Mouse (Mus musculus): Measurements from ENCODE around the gene Sema4g. TPM values are rescaled to one million over a fixed set of nuclear protein-coding genes. Genes with fewer than 3 reads are reported as not detected.
A peak's percentile ranks its signal among the peaks of the same experiment; 100 is the strongest.

Sema4g gene
- polyA plus RNA-seq, 1 experiment from 2014 or later: 4.9 TPM

GRCm38 (mm10) chr19:45007021-45007420, 18.1 kb downstream of the Sema4g start:
- no peaks in the 10 kb centered on the region for H3K27me3 ChIP-seq (replicated peaks; ENCODE audit: control insufficient read depth, insufficient read depth, low read length)
- peaks cover 41% of the 10 kb centered on the region for H3K36me3 ChIP-seq (ENCODE audit: control insufficient read depth, insufficient read depth, low read length)
- H3K9ac ChIP-seq (ENCODE audit: low read depth, low read length): peak overlapping the region; percentile 82
- H3K27ac ChIP-seq (ENCODE audit: low read depth, low read length): peak overlapping the region; percentile 55; the same call in 1 of the 2 replicates
- H3K4me2 ChIP-seq: peak overlapping the region; percentile 87
- DNase-seq (ENCODE audit: low spot score) (no peak), ATAC-seq (replicated peaks; ENCODE audit: low FRiP score) (no peak)
- WGBS: 29% methylated on average over 17 of the region's 17 CpGs
- peak overlapping the region; percentile 96 for H3K4me3 ChIP-seq (ENCODE audit: low read depth, low read length)
- no peaks in the 10 kb centered on the region for H3K9me3 ChIP-seq (ENCODE audit: control insufficient read depth, low read length)
- peaks cover 20% of the 10 kb centered on the region for H3K4me1 ChIP-seq (replicated peaks; ENCODE audit: control insufficient read depth, insufficient read depth, low read length)

- H3K9me3 ChIP-seq (ENCODE audit: control insufficient read depth, low read length): no peaks in the 10 kb centered on the region
- H3K4me2 ChIP-seq: peak overlapping the region; percentile 87
- H3K27ac ChIP-seq (ENCODE audit: low read depth, low read length): 0 out of 2 replicates have a peak overlapping the region, but pooled peaks have one; percentile 55
- peaks cover 20% of the 10 kb centered on the region for H3K4me1 ChIP-seq (replicated peaks; ENCODE audit: control insufficient read depth, insufficient read depth, low read length)
- 84% methylated on average over 20 of the region's 20 CpGs for WGBS
- peak overlapping the region; percentile 82 for H3K9ac ChIP-seq (ENCODE audit: low read depth, low read length)
- H3K4me3 ChIP-seq (ENCODE audit: low read depth, low read length): peak overlapping the region; percentile 96
- DNase-seq (ENCODE audit: low spot score) (no peak), ATAC-seq (replicated peaks; ENCODE audit: low FRiP score) (no peak)
- H3K27me3 ChIP-seq (replicated peaks; ENCODE audit: control insufficient read depth, insufficient read depth, low read length): no peaks in the 10 kb centered on the region
- H3K36me3 ChIP-seq (ENCODE audit: control insufficient read depth, insufficient read depth, low read length): peaks cover 46% of the 10 kb centered on the region
Measured at GRCm38 (mm10) chr19:45007425-45008191, 18.7 kb downstream of the Sema4g start.

DNA sequence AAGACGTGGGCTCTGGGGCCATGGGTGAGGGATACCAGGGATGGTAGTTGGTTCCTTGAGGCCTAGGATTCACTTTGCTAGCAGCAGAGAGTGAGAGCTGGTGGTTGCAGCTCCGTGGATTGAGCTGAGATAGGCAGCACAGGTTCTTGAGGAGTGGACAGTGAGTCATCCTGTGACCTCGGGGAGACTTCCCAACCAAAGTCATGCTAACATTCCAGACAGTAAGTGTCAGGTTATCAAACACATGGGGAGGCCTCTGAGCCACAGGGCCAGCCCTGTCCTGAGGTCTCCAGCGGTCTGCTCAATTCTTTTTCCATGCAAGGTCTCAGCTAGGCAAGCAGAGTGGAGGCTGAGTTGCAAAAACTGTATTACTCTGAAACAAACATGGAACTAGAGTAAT, 21.7 kb downstream of the Sema4g start:
- no peak overlapping the region for H3K4me2 ChIP-seq
- no peak for DNase-seq (ENCODE audit: low spot score)
- peaks cover 30% of the 10 kb centered on the region for H3K4me1 ChIP-seq (replicated peaks; ENCODE audit: control insufficient read depth, insufficient read depth, low read length)

GRCm38 (mm10) chr19:45012219-45012618, 23.3 kb downstream of the Sema4g start:
- ATAC-seq (replicated peaks; ENCODE audit: low FRiP score): no peak
- no peak overlapping the region for H3K27ac ChIP-seq (ENCODE audit: low read depth, low read length)
- no peaks in the 10 kb centered on the region for H3K27me3 ChIP-seq (replicated peaks; ENCODE audit: control insufficient read depth, insufficient read depth, low read length)
- H3K9me3 ChIP-seq (ENCODE audit: control insufficient read depth, low read length): no peaks in the 10 kb centered on the region
- H3K4me1 ChIP-seq (replicated peaks; ENCODE audit: control insufficient read depth, insufficient read depth, low read length): peaks cover 42% of the 10 kb centered on the region
- no peak overlapping the region; the same call in 1 of the 2 replicates for H3K4me2 ChIP-seq
- DNase-seq (ENCODE audit: low spot score): no peak
- 86% methylated on average over 8 of the region's 8 CpGs for WGBS
- no peak overlapping the region for H3K4me3 ChIP-seq (ENCODE audit: low read depth, low read length)
- H3K36me3 ChIP-seq (ENCODE audit: control insufficient read depth, insufficient read depth, low read length): peaks cover 39% of the 10 kb centered on the region
- no peak overlapping the region for H3K9ac ChIP-seq (ENCODE audit: low read depth, low read length)

More for the DNA sequence above, 21.7 kb downstream of the Sema4g start:
- Histone ChIP-seq H3K9ac (ENCODE audit: low read depth, low read length) (no peak overlapping the region), H3K27me3 (replicated peaks; ENCODE audit: control insufficient read depth, insufficient read depth, low read length) (no peaks in the 10 kb centered on the region), H3K36me3 (ENCODE audit: control insufficient read depth, insufficient read depth, low read length) (peaks cover 39% of the 10 kb centered on the region), H3K9me3 (ENCODE audit: control insufficient read depth, low read length) (no peaks in the 10 kb centered on the region), H3K27ac (ENCODE audit: low read depth, low read length) (no peak overlapping the region), H3K4me3 (ENCODE audit: low read depth, low read length) (no peak overlapping the region)
- WGBS: 83% methylated on average over 4 of the region's 4 CpGs
- ATAC-seq (replicated peaks; ENCODE audit: low FRiP score): no peak

- peaks cover 38% of the 10 kb centered on the region for H3K4me1 ChIP-seq (replicated peaks; ENCODE audit: control insufficient read depth, insufficient read depth, low read length)
Measured at GRCm38 (mm10) chr19:45012636-45013035, 23.7 kb downstream of the Sema4g start.

DNA sequence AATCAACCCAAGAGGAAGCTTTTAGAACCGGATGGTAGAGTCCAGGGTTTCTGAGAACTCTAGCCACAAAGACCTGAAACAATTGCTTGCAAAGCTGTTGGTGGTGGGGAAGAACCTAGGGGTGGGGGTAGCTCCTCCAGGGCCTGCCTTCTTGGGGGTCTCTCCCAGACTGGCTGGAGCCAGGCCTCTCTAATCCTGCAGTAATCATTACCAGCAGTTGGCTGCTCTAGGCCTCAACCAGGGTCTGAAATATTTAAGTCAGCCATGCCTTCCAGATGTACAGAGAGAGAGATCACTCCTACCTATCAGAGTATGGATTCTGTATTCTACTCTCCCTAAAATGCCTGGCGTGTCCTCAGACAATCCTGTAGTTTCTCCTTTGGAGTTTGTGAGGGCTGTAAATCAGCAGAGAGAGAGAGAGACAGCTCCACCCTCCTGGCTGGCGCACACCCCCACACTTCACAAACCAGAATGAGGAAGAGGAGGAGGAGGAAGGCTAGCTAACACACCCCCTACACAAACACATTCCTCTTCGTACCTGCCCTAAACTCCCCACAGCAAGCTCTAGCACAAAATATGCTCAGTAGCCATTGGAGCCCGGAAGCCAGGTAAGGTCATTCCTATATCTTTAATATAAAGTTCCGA, 24.8 kb downstream of the Sema4g start:
- Histone ChIP-seq H3K4me1 (replicated peaks; ENCODE audit: control insufficient read depth, insufficient read depth, low read length) (peaks cover 37% of the 10 kb centered on the region), H3K36me3 (ENCODE audit: control insufficient read depth, insufficient read depth, low read length) (peaks cover 28% of the 10 kb centered on the region), H3K4me3 (ENCODE audit: low read depth, low read length) (no peak overlapping the region), H3K9me3 (ENCODE audit: control insufficient read depth, low read length) (no peaks in the 10 kb centered on the region), H3K4me2 (peak overlapping the region; percentile 99), H3K9ac (ENCODE audit: low read depth, low read length) (no peak overlapping the region; the same call in 1 of the 2 replicates), H3K27me3 (replicated peaks; ENCODE audit: control insufficient read depth, insufficient read depth, low read length) (no peaks in the 10 kb centered on the region), H3K27ac (ENCODE audit: low read depth, low read length) (peak overlapping the region; percentile 87; the same call in 1 of the 2 replicates)
- DNase-seq (ENCODE audit: low spot score) (no peak), ATAC-seq (replicated peaks; ENCODE audit: low FRiP score) (no peak)
- 43% methylated on average over 6 of the region's 6 CpGs for WGBS

More at GRCm38 (mm10) chr19:45012636-45013035, 23.7 kb downstream of the Sema4g start:
- 52% methylated on average over 6 of the region's 6 CpGs for WGBS
- Histone ChIP-seq H3K9ac (ENCODE audit: low read depth, low read length) (no peak overlapping the region), H3K4me3 (ENCODE audit: low read depth, low read length) (no peak overlapping the region), H3K36me3 (ENCODE audit: control insufficient read depth, insufficient read depth, low read length) (peaks cover 37% of the 10 kb centered on the region), H3K9me3 (ENCODE audit: control insufficient read depth, low read length) (no peaks in the 10 kb centered on the region), H3K4me2 (no peak overlapping the region; the same call in 1 of the 2 replicates), H3K27me3 (replicated peaks; ENCODE audit: control insufficient read depth, insufficient read depth, low read length) (no peaks in the 10 kb centered on the region), H3K27ac (ENCODE audit: low read depth, low read length) (0 out of 2 replicates have a peak overlapping the region, but pooled peaks have one; percentile 21)
- DNase-seq (ENCODE audit: low spot score) (no peak), ATAC-seq (replicated peaks; ENCODE audit: low FRiP score) (no peak)

- peak within 1 kb of the TSS; percentile 87 for H3K27ac ChIP-seq (ENCODE audit: low read depth, low read length)
- H3K4me3 ChIP-seq (ENCODE audit: low read depth, low read length): peak within 1 kb of the TSS; percentile 70
- H3K9me3 ChIP-seq (ENCODE audit: control insufficient read depth, low read length): no peaks in the 10 kb centered on the region
- ATAC-seq (replicated peaks; ENCODE audit: low FRiP score) (peak; percentile 13; the same call in 1 of the 2 replicates), DNase-seq (ENCODE audit: low spot score) (no peak)
- peaks cover 25% of the 10 kb centered on the region for H3K36me3 ChIP-seq (ENCODE audit: control insufficient read depth, insufficient read depth, low read length)
- H3K4me1 ChIP-seq (replicated peaks; ENCODE audit: control insufficient read depth, insufficient read depth, low read length): peaks cover 40% of the 10 kb centered on the region
- H3K9ac ChIP-seq (ENCODE audit: low read depth, low read length): peak within 1 kb of the TSS; percentile 83
- 5% methylated on average over 10 of the region's 10 CpGs for WGBS
- H3K4me2 ChIP-seq: peak within 1 kb of the TSS; percentile 99
- no peaks in the 10 kb centered on the region for H3K27me3 ChIP-seq (replicated peaks; ENCODE audit: control insufficient read depth, insufficient read depth, low read length)
Measured at GRCm38 (mm10) chr19:45014335-45014971, 25.6 kb downstream of the Sema4g start, which contains the start of gene Lzts2. TSS of gene Lzts2 (plus strand) at chr19:45014414.

DNA sequence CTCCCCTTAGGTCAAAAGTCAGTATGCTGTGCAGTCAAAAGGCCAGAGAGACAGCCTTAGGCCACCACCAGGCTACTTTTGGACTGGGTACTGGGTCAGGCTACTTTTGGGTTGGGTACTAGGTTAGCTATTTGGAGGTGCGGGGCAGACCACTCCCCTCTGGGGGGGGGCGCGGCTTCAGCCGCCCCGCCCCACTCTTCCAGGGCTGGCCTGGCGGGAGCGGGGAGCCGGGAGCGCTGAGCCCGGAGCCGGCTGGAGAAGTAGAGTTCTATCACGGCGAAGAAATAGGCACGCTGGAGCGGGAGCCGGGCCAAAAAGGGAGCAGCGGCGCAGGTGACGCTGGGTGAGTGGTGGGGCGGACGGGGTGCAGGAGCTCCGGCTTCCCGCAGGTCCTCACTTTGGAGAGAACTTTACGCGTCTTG, 26.1 kb downstream of the Sema4g start:
- peaks cover 41% of the 10 kb centered on the region for H3K4me1 ChIP-seq (replicated peaks; ENCODE audit: control insufficient read depth, insufficient read depth, low read length)
- under 1% methylated on average over 25 of the region's 25 CpGs for WGBS
- peak; percentile 68 for DNase-seq (ENCODE audit: low spot score)
- no peaks in the 10 kb centered on the region for H3K27me3 ChIP-seq (replicated peaks; ENCODE audit: control insufficient read depth, insufficient read depth, low read length)
- peak overlapping the region; percentile 83 for H3K9ac ChIP-seq (ENCODE audit: low read depth, low read length)
- H3K36me3 ChIP-seq (ENCODE audit: control insufficient read depth, insufficient read depth, low read length): peaks cover 25% of the 10 kb centered on the region
- ATAC-seq (replicated peaks; ENCODE audit: low FRiP score): peak; percentile 27
- H3K4me3 ChIP-seq (ENCODE audit: low read depth, low read length): peak overlapping the region; percentile 70
- peak overlapping the region; percentile 87 for H3K27ac ChIP-seq (ENCODE audit: low read depth, low read length)
- no peaks in the 10 kb centered on the region for H3K9me3 ChIP-seq (ENCODE audit: control insufficient read depth, low read length)
- peak overlapping the region; percentile 99 for H3K4me2 ChIP-seq

Data from liver, embryonic 11.5 days (tissue).